In the genomic region with DNA sequence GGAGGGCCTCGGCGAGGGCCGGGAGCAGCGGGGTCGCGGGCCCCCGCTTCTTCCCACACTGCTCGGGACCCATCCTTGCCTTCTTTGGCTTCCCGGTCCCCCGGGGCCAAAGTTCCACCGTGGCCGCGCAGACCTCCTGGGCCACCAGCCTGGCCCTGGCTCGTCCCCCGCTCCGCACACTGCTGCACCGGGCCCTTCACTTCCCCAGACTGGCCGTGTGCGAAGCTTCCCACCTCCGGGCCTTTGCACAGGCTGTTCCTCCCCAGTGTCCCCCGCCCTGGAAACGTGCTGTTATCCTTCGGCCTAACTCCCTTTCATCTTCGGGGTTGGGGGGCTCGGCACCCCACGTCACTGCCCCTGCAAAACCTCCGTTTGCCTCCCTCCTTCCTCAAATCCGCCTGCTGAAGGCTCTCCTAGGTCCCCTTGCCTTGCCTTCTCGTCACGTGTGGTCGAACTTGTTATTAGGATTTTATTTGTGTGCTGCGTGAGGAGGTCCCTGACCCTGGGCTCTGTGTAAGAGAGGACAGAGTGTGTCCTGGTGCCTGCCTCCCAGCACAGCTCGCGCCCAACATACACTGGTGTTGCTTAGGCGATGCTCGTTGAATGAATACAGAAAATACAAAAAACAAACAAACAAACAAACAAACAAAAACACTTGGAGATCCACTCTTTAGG, we compare ENCODE assay signal across 1 mouse cellular context.
TF ChIP-seq lines count a peak whose summit lies in the region.

No protein-coding gene starts in this region.

TF ChIP-seq in ES-E14, 5 proteins besides CTCF, POLR2A, EP300 and RAD21:
- no peak for TF ChIP-seq MAFK (IDR thresholded peaks at IDR 0.05; ENCODE audit: insufficient read depth, low read depth, low read length)
TF ChIP-seq in ES-E14: peak in this region for 0.
